Mouse (Mus musculus) small intestine, adult 2 months (tissue): ENCODE results near the gene Nfatc2.

Experiments
- CTCF ChIP-seq: fragments of 200-500 bp; IDR thresholded peaks from 2 replicates; pipeline ENCODE4 v1.5.1; 2012; ENCODE audit warnings: low read depth, mild to moderate bottlenecking, control low read depth, inconsistent platforms, low read length, moderate library complexity, mixed read lengths; ENCODE audit not compliant: insufficient replicate concordance, insufficient read length; ENCODE audit errors: extremely low read depth
- POLR2A ChIP-seq: fragments of 200-500 bp; IDR thresholded peaks from 2 replicates; pipeline ENCODE4 v1.6.1; 2012; ENCODE audit warnings: low read depth, mild to moderate bottlenecking, control low read depth, inconsistent platforms, low read length, moderate library complexity

DNA sequence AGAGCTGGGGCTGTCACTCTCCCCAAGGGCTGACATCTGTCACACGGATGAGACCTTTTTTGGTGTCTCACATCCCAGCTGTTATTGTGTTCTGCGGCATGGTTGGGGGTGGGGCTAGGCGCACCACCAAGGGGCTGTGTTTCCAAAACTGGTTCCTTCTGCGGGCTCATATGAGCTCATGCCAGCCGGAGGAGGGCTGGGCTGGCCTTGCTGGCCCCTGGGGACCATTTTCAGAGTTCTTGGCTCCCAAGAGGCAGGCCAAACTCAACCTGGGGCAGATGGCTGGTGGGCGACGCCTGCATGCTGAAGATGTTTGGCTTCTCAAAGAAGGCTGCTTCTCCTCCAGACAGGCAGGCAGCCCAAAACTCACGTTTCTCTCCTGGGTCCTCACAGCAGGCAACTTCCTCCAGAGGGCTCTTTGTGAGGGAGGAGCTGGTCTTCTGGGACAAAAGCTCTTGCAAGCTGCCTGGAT lies 162.4 kb downstream of the Nfatc2 start:
- TF ChIP-seq POLR2A = no peak
- no peak for TF ChIP-seq CTCF
